Mouse (Mus musculus) ovary, postnatal 10 days (tissue): ENCODE measurements around the gene Ap5s1.

Source experiments
- DNase-seq: peaks from one replicate; pipeline ENCODE4 v3.0.0; 2022; ENCODE audit warnings: low spot score

Gene Ap5s1

GRCm38 (mm10) chr2:131206778-131207177 lies at the start of gene Ap5s1:
Gene Ap5s1, plus strand, starts transcription at chr2:131207078.
- no peak for DNase-seq

GRCm38 (mm10) chr2:131159491-131159910 lies 47.4 kb upstream of the Ap5s1 start:
- DNase-seq = no peak

- DNase-seq = peak; percentile 75
Measured at GRCm38 (mm10) chr2:131159938-131160581, 46.8 kb upstream of the Ap5s1 start, which contains the start of gene 1700037H04Rik. Gene 1700037H04Rik, minus strand, starts transcription at chr2:131160081.

- DNase-seq = no peak
Measured at GRCm38 (mm10) chr2:131160671-131161111, 46.2 kb upstream of the Ap5s1 start.

- no peak for DNase-seq
Measured at GRCm38 (mm10) chr2:131163924-131164323, 43.0 kb upstream of the Ap5s1 start.

GRCm38 (mm10) chr2:131166172-131166571 lies 40.7 kb upstream of the Ap5s1 start:
- no peak for DNase-seq

GRCm38 (mm10) chr2:131167984-131168383 lies 38.9 kb upstream of the Ap5s1 start:
- no peak for DNase-seq

- DNase-seq = no peak
Measured at GRCm38 (mm10) chr2:131168914-131169313, 38.0 kb upstream of the Ap5s1 start.

GRCm38 (mm10) chr2:131170936-131171335 lies 35.9 kb upstream of the Ap5s1 start:
- DNase-seq = no peak

- DNase-seq = peak; percentile 36
Measured at GRCm38 (mm10) chr2:131171401-131172104, 35.3 kb upstream of the Ap5s1 start.

- DNase-seq = no peak
Measured at GRCm38 (mm10) chr2:131172322-131172721, 34.6 kb upstream of the Ap5s1 start.

GRCm38 (mm10) chr2:131174700-131175099 lies 32.2 kb upstream of the Ap5s1 start:
- no peak for DNase-seq

- DNase-seq = no peak
Measured at GRCm38 (mm10) chr2:131175286-131175944, 31.5 kb upstream of the Ap5s1 start.

- no peak for DNase-seq
Measured at GRCm38 (mm10) chr2:131175945-131176309, 31.0 kb upstream of the Ap5s1 start.

- no peak for DNase-seq
Measured at GRCm38 (mm10) chr2:131176491-131176890, 30.4 kb upstream of the Ap5s1 start.

- DNase-seq = no peak
Measured at GRCm38 (mm10) chr2:131177932-131178331, 28.9 kb upstream of the Ap5s1 start.

- DNase-seq = no peak
Measured at GRCm38 (mm10) chr2:131178828-131179245, 28.0 kb upstream of the Ap5s1 start.

GRCm38 (mm10) chr2:131179246-131179886 lies 27.5 kb upstream of the Ap5s1 start:
- peak; percentile 45 for DNase-seq

GRCm38 (mm10) chr2:131179990-131180587 lies 26.8 kb upstream of the Ap5s1 start, which contains the start of gene Cenpb:
Gene Cenpb, minus strand, starts transcription at chr2:131180067.
- DNase-seq = peak; percentile 67

GRCm38 (mm10) chr2:131186343-131186742 lies 20.5 kb upstream of the Ap5s1 start:
- DNase-seq = no peak

- DNase-seq = peak; percentile 65
Measured at GRCm38 (mm10) chr2:131186771-131187601, 19.9 kb upstream of the Ap5s1 start, which contains the start of the genes Cdc25b and Spef1. Gene Cdc25b, plus strand, starts transcription at chr2:131186949. Gene Spef1, minus strand, starts transcription at chr2:131187282.
